Mouse (Mus musculus): ENCODE data around the gene Utrn.

The Utrn gene

DNA sequence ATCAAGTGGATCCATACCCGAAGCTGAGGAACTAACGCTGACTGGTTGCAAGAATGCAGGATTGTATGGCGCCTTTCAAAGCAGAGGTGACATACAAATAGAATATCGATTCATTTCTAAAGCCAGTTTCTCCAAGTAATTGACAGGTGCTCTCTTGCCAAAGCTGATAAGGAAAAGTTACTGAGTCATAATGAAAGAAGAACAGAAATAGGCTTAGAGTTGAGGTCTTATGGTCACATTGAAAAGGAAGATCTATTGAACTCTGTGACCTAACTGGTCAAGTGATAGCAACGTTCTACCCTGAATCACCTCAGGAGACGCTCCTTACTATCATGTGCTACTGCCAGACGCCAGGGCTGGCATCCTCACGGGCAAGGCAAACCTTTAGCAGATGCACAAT, 274.2 kb downstream of the Utrn start:
- in situ Hi-C loops (cut with MboI): no loop called here

DNA sequence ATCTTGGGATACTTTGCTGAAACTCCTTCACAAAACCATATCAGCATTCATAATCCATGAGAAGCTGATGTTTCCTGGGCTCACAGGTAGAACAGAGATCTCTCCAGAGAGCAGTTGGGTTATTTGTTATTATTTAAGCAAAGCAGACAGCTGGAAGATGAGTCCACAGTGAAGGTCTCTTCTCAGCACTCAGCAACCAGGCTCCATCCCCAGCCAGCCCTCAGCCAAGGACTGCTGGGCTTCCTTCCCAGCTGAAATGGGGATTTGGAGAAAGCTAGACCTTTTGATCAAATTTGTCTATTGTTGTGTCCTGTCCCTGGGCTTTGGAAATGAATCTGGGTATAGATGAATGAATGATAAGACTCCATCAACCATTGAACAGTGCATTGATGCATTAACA, 276.1 kb downstream of the Utrn start:
- in situ Hi-C loops (cut with MboI): no loop called here

DNA sequence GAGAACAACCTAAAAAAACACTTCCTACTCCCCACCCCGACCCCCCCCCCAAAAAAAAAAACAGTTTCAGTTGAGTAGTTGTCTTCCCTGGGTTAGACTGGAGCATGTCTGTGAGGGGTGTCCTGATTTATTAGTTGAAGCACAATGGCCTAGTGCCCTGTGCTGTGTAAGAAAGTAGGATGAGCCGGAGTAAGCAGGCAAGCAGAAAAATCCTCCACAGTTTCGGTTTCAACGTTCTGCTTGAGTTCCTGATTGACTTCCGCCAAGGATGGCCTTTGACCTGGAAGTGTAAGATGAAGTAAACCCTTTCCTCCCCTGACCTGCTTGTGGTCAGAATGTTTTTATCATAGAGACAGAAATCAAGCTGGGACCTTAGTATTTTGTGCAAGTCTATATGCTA, 277.2 kb downstream of the Utrn start:
- in situ Hi-C loops (cut with MboI): no loop called here

DNA sequence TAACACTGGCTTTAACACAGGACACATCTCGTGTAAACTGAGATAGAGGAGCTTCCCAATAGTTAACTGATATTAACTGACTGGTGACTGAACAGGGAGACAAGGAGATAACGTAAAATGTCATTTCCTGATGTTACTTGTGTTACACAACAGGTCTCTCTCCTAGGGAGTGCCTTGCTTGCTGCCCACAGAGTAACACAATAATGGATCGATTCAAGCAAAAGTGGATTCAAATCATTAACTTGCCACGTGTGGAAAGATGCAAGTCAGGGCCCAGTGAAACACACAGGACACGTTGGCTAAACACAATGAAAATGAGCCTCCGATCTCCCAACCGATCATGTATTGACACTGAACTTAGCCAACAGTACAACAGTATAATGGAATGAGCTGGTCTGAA, 281.1 kb downstream of the Utrn start:
- in situ Hi-C loops (cut with MboI): no loop called here

DNA sequence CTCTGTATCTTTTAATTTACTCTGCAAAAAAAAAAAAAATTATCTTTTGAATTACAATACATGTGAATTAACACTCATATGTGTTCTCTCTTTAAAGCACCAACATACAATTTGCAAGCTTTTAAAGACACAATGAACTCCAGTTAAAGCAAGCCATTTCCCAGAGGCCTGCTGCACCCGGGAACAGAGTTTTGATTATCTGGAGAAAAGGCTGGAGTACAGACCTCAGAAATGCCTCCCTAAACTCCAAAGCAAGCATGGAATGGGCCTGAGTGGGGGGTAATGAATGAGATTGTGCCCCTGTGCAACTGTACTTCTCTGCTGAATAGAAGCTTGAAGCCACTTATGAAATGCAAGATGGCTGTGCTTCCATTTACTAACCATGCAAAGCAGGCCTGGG, 281.8 kb downstream of the Utrn start:
- in situ Hi-C loops (cut with MboI): no loop called here

DNA sequence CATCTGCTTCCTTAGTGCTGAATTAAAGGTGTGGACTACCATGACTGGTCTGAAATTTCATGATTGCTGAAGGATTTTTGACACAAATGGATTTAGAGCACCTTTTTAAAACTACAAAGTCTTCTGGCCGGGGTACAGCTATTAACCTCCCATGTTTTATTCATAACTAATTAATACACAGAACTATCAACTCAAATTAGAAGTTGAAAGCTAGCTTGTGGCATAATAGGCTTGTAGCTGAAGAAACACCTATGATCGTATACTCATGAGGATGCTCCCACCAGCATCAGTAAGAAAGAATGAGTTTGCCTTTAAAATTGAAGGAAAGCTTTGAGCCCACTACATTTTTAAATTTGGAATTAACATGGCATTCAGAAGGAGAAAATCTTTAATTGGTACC, 282.3 kb downstream of the Utrn start:
- in situ Hi-C loops (cut with MboI): no loop called here

DNA sequence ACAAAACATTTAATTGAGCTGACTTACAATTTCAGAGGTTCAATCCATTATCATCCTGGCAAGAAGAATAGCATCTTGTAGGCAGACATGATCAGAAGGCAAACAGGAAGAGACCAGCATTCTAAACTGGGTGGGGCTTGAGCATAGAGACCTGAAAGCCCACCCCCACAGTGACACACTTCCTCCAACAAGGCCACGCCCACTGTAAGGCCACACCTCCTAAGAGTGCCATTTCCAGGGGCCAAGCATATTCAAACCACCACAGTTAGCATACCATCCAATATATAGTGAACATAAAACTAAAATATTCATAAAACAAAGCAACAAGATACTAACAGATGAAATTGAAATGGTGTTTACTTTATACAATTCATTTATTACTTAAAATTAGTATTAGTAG, 283.0 kb downstream of the Utrn start:
- in situ Hi-C loops (cut with MboI): no loop called here

DNA sequence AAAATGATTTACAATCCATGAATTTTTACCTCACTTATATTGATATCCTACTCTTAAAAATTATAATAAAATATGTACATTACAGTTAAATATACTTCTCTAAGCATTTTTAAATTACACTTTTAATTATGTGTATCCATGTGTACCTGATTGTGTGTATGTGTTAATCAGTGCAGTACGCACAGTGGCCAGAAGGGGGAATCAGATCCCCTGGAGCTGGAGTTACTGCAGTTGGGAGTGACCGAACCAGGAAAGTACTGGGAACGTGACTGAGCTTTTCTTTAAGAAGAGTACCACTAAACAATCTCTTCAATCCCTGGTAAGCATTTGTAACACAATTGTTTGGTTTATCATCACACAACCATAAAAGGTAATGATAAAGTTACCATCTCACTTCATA, 285.7 kb downstream of the Utrn start:
- in situ Hi-C loops (cut with MboI): no loop called here

DNA sequence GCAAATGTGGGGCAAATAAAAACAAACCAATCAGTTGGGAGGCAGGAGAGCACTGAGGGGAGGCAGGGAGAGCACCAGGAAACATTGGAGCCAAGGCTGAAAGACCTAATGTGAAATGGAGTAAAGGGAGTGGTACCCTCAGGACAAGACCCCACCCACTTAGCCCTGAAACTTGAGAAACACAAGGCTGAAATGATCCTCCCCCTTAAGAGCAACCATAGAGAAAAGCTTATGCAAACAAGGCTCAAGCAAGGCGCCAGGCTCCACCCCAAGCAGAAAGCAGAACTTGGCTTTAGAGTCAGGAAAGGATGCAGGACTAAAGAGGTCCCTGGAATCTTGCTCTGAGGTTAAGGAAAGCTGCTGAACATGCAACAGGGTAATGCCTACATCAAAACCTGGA, 290.1 kb downstream of the Utrn start:
- in situ Hi-C loops (cut with MboI): no loop called here

DNA sequence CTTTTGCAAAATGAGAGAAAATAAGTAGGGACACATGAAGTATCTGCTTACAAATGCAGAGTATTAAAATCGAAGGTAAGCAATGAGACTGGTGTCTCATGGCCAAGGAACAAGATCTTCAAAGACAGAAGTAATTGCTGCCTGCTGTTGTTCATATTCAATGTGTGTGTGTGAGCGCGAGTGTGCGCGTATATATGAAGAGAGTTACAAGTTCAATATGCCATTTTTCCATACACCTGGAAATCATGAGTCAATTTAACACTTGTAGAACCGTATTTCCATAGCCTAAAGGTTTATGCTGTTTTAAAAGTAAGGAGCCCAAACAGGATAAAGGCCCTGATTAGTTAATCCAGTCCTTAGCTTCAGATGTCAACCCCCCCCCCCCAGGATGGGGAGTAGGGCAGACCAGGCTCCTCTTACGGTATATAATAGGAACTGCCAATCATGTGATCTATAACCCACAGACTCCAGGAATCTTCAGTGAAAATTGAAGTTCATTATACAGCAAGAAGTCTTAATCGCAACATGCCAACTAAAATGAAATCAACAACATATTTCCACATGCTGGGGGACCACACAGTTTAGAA, 293.2 kb downstream of the Utrn start:
- in situ Hi-C loops (cut with MboI): no loop called here

DNA sequence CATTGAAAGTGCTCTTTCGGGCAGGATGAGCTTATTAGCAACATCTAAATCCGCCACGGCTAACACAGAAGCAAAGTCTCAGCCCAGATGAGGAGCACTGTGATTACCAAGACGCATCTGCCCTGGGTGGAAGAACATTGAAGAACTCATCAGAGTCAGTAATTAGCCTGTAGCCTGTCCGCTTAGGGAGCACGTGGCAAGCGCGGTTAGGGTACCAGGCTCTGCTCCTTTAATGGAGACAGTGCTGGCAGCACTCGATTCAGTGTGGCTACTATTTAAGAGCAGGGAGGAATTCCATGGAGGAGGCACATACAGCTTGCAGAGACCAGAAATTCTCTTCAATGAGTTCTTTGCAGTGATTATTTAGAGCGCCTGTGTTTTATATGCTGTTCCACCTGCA, 294.4 kb downstream of the Utrn start:
- in situ Hi-C loops (cut with MboI): no loop called here

DNA sequence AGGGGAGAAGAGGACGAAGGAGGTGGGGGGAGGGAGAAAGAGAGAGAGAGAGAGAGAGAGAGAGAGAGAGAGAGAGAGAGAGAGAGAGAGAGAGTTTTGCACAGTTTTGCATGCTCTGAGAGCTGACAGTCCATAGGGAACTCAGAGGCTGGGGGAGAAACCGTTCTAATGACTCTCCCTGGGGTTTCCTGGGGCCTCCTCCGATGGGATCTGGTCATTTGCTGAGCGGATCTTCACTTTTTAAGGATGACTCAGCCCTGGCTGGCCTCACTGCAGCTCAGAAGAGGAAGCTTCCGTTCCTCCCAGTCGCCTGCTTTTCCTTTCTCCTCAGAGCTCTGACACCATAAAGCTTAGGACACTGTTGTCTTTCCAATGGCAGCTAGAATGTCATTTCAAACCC, 295.6 kb downstream of the Utrn start:
- in situ Hi-C loops (cut with MboI): no loop called here

DNA sequence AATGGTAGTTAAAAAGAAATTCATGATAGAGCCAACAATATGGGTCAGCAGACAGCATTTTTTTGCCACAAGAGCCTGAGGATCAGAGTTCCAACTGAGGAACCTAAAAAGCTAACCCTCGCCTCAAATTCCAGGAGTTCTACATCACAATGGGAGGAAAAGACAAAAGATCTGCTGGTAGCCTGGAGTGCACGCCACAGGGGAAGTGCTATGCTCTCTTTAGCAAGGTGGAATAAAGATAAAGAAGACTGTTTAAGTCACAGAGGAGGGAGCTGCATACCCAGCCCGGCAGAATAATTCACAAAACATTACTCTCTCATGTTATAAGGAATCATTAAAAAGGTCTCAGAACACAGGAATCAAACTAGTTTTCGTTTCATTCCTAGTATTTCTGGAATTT, 296.4 kb downstream of the Utrn start:
- in situ Hi-C loops (cut with MboI): no loop called here

DNA sequence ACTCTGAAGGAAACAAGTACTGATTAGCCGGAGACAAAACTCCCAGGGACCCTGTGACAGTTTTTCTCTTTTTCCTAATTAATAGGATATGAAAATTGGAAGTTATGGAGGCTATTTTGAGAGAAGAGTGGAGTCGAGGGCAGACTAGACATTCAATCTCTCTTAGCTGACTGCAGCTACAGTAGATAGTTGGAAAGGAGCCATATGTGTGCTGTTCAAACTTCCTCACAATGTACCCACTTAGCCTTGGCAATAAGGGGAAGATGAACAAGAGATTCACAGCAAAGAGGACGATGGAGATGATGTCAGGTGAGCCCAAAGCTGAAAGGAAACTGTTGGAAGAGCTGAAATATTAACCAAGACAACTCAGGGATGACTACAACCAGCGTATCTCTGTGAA, 304.7 kb downstream of the Utrn start:
- in situ Hi-C loops (cut with MboI): no loop called here

DNA sequence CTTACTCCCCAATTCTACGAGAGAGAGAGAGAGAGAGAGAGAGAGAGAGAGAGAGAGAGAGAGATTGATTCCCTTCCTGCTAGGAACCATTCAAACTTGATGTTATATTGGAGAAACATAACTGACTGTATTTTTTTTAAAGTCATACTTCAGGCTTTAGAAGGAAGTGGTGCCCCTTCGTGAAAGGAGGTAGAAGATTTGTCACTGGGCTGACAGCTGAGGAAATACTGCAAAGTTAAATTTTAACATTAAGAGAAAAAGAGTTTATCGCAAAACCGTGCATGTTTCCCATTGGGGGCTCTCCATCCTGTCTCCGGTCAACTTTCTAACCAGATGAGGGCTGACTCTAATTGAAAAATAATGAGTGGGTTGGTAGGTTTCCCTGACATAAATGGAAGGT, 310.4 kb downstream of the Utrn start:
- in situ Hi-C loops (cut with MboI): no loop called here

DNA sequence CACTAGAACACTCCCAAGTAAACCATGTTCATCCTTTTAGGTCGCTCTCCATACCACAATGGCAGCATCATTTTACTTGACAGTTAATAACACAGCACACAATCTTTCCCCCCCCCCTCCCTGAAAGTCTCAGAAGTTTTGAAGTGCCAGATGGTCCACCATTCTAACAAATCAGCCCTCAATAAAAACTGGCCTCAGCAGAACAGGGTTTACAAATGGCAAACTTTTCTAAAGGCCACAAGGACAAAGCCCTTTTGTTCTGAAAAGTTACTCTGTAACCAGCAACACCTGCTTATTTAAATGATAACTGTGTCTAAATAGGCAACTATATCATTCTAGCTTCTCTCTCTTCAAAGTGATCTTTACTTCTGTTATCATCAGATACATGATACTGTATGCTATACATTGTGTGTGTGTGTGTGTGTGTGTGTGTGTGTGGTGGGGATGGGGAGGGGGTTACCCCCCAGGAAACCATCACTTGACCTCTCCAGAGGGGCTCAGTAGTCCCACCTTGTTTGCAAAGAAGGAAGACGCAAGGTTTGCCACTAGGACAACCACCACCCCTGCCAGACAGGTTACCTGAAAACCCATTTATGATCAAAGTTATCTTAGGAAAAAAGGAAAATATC, 315.0 kb downstream of the Utrn start:
- in situ Hi-C loops (cut with MboI): no loop called here

DNA sequence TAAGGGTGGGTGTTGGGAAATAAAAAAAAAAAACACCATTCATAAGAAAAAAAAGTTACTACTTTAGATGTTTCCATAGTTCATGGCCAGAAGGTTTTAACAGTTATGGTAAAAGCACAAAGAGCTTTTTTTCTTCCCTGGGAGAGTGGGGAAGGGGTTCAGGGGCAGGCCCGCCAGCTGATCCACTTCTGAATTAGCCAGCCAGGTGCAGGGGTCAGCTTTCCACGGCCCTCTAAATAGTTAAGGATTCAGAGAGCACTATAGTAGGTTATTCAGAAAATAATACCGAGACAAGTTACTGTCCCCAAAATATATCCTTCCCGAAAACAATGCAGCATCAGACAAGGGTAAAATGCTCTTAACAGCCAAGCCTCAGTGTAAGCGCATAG, 316.3 kb downstream of the Utrn start:
- in situ Hi-C loops (cut with MboI): no loop called here

DNA sequence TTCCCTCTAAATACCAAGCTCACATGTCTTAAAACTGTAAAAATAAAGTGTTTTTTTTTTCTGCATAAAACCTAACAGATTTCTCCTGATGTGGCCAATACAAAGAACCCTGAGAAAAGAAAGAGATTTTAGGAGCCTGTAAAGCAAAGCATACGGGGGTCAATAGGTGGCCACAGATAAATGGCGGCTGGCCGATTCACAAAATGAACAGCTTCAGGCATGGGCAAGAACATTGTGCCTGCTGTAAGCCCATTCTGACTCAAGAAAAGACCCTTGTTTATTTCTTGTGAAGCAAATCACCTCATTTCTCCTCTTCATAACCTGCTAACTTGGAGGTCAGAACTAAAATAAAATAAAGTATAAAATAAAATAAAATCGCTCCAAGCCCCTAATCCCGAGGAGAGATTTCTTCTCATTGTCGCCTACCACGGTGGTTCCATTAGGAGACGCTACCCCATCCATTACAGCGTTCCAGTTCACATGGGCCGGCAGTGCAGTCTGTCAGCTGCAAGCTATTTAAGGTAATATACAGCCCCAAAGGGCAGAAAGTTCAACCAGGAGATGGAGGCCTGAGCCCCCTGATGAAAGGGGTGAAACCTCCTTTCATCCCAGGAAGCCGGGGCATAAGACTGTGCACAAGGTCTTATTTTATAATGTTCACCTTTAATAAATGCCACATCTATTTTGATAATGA, 316.8 kb downstream of the Utrn start:
- in situ Hi-C loops (cut with MboI): no loop called here

DNA sequence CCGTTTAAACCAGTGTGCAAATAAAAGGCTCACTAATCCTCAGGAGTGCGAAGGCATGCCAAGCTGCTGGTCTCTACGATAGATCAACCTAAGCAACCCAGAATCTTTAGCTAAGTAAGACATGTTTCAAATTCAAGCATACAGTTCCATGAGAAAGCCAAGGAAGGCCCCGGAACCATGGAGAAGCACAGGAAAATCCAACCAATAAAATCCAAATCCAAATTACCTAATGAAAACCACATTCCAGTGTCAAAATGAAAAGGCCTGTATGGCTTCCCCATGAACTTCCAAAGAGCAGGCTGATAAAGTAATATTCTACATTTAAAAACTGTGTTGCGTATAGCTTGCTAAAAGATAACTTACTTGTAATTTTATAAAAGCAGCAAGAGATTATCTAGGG, 317.4 kb downstream of the Utrn start:
- in situ Hi-C loops (cut with MboI): no loop called here

DNA sequence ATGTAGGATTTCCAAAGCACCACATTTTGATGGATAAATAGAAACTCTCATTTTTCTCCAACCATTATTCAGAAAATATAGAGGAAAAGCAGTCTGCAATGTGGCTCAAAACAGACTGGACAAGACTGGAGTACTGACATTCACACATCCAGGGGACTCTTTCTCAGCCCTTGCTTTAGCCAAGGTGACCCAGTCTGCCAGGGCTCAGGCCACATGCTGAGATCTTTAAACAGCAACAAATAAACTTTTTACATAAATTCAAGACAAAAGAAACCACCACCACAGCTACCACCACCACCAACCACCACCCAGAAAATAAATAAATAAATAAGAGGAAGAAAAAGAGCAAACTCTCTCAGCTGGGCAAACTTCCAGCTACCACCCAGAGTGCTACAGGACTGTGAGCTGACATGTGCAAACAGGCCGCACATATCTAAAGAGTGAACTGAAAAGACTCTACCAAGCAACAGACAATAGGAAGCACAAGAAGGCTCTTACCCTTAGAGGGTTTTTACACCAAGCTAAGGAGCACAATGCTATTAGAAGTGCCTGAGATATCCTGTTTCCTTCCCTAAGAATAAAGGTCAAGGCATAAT, 319.1 kb downstream of the Utrn start:
- in situ Hi-C loops (cut with MboI): no loop called here

DNA sequence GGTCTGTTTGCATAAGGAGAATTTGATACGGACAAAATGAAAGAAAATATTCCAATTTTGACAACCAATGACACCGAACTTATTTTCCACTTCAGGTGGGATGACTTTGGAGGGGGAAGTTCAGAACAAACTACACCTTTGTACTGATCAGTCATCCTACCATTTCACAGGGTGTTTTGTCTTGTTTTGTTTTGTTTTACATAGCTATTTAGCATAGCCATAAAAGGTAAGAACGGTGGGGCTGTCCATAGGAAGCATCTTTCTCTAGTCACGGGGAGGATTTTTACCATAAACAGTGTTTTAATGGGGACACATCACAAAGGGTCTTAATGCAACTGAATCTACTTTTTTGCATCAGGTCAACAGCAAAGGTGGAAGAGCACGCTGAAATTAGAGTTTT, 319.9 kb downstream of the Utrn start:
- in situ Hi-C loops (cut with MboI): no loop called here

DNA sequence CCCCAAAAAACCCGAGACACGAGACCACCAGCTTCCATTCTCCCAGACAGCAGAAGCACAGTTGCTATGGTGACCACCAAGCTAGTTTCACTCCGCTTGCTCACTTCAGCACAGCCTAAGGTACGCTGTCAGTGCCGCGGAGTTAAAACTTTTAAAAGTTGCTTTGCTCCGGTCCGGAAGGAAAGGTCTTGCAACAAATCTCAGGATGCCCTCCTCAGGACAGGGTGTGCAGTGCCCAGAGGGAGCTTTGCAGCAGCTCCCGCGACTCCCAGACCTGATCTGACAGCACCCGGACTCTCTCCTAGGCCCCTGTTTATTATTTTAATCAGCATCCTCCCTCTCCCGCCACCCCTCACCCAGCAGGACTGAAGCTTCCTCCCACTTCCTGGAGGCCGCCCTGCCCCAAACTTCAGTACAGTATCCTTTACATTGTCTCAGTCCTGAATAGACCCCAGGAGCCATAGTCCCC, 320.5 kb downstream of the Utrn start:
- in situ Hi-C loops (cut with MboI): no loop called here

DNA sequence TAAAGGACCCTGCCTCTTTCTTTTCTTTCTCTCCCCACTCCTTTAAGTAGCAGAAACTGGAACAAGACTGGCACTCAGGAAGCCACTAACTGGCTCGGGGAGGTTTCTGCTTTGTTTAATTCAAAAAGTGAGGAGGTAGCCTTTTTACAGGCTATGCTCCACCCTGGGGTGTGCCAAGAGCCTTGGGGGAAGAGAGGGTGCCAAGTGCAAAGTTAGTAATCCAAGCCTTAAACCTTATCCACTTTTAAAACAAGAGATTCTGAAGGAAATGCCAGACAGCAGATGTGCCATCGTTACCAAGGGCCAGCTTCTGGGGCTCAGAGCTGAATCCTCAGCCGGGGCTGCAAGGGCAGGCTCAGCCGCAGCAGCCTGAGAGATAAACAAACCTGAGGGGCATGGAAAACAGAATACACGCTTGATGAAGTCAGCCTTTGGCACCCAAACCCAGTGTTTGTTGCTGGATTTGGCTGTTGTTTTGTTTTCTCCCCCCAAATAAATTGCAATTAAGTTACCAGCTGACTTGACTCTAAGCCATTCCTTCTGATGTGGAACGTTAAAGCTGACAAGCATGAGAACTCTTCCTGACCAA, 322.0 kb downstream of the Utrn start:
- in situ Hi-C loops (cut with MboI): no loop called here
